Mouse (Mus musculus): Measurements from ENCODE around the gene Uvrag. TPM values are rescaled to one million over a fixed set of nuclear protein-coding genes. Genes with fewer than 3 reads are reported as not detected.

Gene Uvrag
- polyA plus RNA-seq, 1 experiment from 2014 or later, result 16.5 TPM

DNA sequence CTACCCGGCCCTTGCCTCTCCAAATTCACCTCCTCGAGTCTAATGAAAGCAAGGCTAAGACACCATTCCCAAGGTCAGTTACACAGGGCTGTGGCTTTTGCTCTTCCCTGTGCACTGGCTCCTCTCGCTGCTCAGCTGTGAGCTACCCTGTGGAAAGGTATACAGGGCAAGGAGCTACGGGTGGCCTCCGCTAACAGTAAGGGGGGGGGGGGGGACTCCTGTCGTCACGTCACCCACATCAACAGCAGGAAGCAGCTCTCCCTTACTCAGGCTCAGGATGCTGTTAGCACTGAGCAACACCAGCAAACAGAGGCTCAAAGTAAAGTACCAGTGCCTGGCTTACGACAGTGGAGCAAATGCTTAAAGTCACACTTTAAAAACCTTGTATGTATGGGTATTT is 11.8 kb upstream of the Uvrag start:
- Histone ChIP-seq H3K4me1 (peaks cover 14% of the 10 kb centered on the region), H3K9me3 (no peaks in the 10 kb centered on the region), H3K27me3 (no peaks in the 10 kb centered on the region), H3K36me3 (peaks cover 1% of the 10 kb centered on the region; the same call in 1 of the 2 replicates), H3K4me3 (no peak overlapping the region), H3K9ac (no peak overlapping the region), H3K4me2 (no peak overlapping the region), H3K27ac (no peak overlapping the region)
- 72% methylated on average over 8 of the region's 8 CpGs for WGBS
- ATAC-seq (ENCODE audit: insufficient number of reproducible peaks, insufficient read depth, low FRiP score, low TSS enrichment, low read depth), result no peak

DNA sequence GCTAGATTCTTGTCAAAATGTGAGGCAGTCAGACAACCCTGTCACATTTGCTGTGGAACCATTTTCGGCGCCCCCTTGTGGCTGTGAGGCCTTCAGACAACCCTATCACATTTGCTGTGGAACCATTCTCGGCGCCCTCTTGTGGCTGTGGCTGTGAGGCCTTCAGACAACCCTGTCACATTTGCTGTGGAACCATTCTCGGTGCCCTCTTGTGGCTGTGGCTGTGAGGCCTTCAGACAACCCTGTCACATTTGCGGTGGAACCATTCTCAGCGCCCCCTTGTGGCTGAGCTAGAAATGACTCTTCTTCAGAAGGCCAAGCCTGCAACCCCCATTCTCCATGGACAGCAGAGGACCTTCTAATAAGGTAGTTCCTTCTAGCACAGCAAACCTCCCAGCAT is 10.4 kb upstream of the Uvrag start:
- Histone ChIP-seq H3K27ac (0 out of 2 replicates have a peak overlapping the region, but pooled peaks have one; percentile 28), H3K4me3 (no peak overlapping the region), H3K9ac (no peak overlapping the region), H3K27me3 (no peaks in the 10 kb centered on the region), H3K4me1 (peaks cover 14% of the 10 kb centered on the region), H3K4me2 (no peak overlapping the region), H3K36me3 (no peaks in the 10 kb centered on the region), H3K9me3 (no peaks in the 10 kb centered on the region)
- 7% methylated on average over 7 of the region's 7 CpGs for WGBS
- ATAC-seq (ENCODE audit: insufficient number of reproducible peaks, insufficient read depth, low FRiP score, low TSS enrichment, low read depth), result peak; percentile 60; the same call in 1 of the 2 replicates

DNA sequence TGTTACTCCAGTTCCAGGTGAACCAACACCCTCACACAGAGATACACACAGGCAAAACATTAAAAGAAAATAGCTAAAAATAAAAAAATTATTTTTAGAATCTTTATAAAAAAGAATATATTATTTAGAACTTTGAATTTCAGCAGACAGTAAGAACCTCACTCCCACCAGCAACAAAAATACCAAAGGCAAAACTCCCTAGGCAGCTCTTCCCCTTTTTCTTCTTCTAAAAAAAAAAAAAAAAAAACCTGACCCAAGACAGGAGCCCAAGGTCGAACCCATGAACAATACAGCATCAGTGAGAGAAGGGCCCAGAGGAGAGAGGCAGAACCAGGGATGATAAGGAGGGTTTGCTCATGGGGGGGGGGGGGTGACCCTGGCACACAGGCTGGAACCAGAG is 8.1 kb upstream of the Uvrag start:
- Histone ChIP-seq H3K9ac (no peak overlapping the region), H3K27ac (no peak overlapping the region), H3K4me3 (no peak overlapping the region), H3K9me3 (no peaks in the 10 kb centered on the region), H3K4me1 (0 out of 2 replicates have a peak, but pooled peaks cover 4% of the 10 kb centered on the region), H3K4me2 (no peak overlapping the region), H3K27me3 (no peaks in the 10 kb centered on the region), H3K36me3 (no peaks in the 10 kb centered on the region)
- whole genome bisulfite sequencing, result 76% methylated on average over 1 of the region's 1 CpGs
- no peak for ATAC-seq (ENCODE audit: insufficient number of reproducible peaks, insufficient read depth, low FRiP score, low TSS enrichment, low read depth)

DNA sequence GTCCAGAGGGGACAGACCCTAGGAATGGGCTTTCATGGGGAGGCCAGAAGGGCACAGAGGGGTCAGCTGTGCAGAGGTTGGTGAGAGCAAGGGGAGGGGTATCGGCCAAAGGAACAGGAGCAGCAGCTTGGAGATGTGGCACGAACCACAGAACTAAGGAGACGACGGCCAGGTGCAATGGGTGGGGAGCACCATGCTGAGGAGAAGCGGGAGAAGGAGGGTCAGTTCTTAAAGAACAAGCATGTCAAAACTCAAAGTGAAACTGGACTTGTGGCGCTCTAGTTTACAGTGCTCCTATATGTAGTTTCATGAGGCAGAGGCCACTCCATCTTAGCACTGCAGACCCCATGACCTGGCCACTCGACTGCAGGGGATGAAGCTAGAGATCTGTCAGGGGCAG is 6.6 kb upstream of the Uvrag start:
- WGBS, result 85% methylated on average over 7 of the region's 7 CpGs
- no peak overlapping the region for H3K9ac ChIP-seq
- H3K4me1 ChIP-seq, result 0 out of 2 replicates have a peak, but pooled peaks cover 4% of the 10 kb centered on the region
- no peak overlapping the region for H3K4me3 ChIP-seq
- H3K36me3 ChIP-seq, result no peaks in the 10 kb centered on the region
- no peak overlapping the region for H3K27ac ChIP-seq
- no peak overlapping the region for H3K4me2 ChIP-seq
- no peaks in the 10 kb centered on the region for H3K9me3 ChIP-seq
- no peak for ATAC-seq (ENCODE audit: insufficient number of reproducible peaks, insufficient read depth, low FRiP score, low TSS enrichment, low read depth)
- no peaks in the 10 kb centered on the region for H3K27me3 ChIP-seq

DNA sequence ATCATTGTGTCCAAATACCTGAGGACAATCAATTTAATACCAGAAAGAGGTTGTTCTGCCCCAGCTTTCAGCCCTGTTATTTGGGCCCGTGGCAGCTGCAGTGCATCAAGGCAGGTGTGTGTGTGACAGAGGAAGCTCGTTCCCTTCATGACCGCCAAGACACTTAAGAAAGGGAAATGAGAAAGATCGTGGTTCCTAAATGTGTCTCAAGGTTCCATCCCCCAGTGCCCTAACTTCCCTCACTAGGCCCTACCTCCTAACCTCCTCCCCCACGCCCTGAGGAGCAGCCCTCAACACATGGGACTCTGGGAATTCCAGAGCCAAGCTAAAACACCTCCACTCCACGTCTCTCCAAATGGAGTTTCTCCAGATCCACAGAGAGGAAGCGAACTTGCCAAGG is 6.0 kb upstream of the Uvrag start:
- no peak overlapping the region for H3K9ac ChIP-seq
- no peaks in the 10 kb centered on the region for H3K9me3 ChIP-seq
- 0 out of 2 replicates have a peak, but pooled peaks cover 4% of the 10 kb centered on the region for H3K4me1 ChIP-seq
- H3K4me2 ChIP-seq, result no peak overlapping the region
- WGBS, result 68% methylated on average over 7 of the region's 7 CpGs
- no peak overlapping the region for H3K4me3 ChIP-seq
- no peaks in the 10 kb centered on the region for H3K27me3 ChIP-seq
- no peaks in the 10 kb centered on the region for H3K36me3 ChIP-seq
- no peak for ATAC-seq (ENCODE audit: insufficient number of reproducible peaks, insufficient read depth, low FRiP score, low TSS enrichment, low read depth)
- no peak overlapping the region for H3K27ac ChIP-seq

DNA sequence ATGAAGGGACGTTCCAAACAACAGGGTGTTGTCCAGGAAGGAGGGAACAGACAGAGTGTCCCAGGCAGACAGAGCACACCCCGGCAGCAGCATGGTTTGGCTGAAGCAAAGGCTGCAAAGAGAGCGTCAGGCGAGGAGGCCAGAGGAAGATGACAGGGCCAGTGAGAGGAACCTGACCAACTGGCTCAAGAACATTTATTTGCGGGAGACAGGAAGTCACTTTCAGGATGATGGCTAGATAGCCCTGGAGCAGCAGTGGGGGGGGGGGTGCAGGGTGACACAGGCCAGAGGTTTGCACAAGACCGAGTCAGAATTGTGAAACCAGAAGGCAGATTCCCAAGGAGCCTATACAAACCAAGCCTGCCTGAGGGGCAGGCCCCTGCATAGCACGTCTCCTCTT is 5.1 kb upstream of the Uvrag start:
- ATAC-seq (ENCODE audit: insufficient number of reproducible peaks, insufficient read depth, low FRiP score, low TSS enrichment, low read depth), result no peak
- H3K4me3 ChIP-seq, result no peak overlapping the region
- no peak overlapping the region for H3K27ac ChIP-seq
- no peaks in the 10 kb centered on the region for H3K9me3 ChIP-seq
- no peak overlapping the region for H3K9ac ChIP-seq
- no peak overlapping the region for H3K4me2 ChIP-seq
- H3K36me3 ChIP-seq, result no peaks in the 10 kb centered on the region
- 0 out of 2 replicates have a peak, but pooled peaks cover 6% of the 10 kb centered on the region for H3K4me1 ChIP-seq
- WGBS, result 55% methylated on average over 7 of the region's 7 CpGs
- H3K27me3 ChIP-seq, result no peaks in the 10 kb centered on the region

DNA sequence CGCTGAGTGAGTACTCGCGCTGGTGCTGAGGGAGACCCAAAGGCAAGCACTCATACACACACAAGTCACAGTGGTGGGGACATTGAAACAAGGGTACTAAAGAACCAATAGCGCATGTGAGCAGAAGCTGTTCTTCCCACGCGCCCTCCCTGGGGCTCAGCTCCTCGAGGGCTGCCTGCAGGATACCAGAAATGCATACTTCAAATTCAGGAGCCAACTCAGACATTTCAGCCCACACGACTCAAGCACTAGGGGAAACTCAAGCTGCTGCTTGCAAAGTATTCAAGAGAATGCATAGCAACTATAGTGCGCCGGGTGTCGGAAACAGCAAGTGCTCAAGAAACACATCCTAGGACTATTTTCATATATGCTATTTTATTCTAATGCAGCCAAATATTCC is 3.7 kb upstream of the Uvrag start:
- no peak overlapping the region for H3K9ac ChIP-seq
- H3K9me3 ChIP-seq, result no peaks in the 10 kb centered on the region
- no peak for ATAC-seq (ENCODE audit: insufficient number of reproducible peaks, insufficient read depth, low FRiP score, low TSS enrichment, low read depth)
- H3K36me3 ChIP-seq, result no peaks in the 10 kb centered on the region
- H3K4me1 ChIP-seq, result peaks cover 11% of the 10 kb centered on the region
- H3K4me3 ChIP-seq, result no peak overlapping the region
- H3K27ac ChIP-seq, result no peak overlapping the region
- H3K27me3 ChIP-seq, result no peaks in the 10 kb centered on the region
- no peak overlapping the region for H3K4me2 ChIP-seq
- 61% methylated on average over 11 of the region's 11 CpGs for WGBS

DNA sequence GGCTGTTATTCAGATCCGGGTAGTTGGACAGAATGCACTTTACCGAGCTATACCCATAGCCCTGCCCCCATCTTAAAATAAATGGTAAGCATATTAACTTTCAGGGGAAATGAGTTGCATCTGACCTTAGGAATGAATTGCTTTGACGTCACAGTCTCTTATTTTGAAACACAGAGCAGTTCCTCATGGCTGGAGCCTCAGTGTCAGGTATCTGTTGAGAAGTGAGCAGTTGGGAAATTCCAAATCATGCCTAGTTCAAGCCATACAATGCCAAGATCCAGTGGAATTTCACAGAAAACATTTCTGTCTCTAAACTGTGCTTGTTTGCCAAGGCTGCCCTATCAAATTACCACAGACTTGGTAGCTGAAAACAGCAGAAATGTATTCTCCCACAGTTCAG is 2.3 kb upstream of the Uvrag start:
- H3K9me3 ChIP-seq, result no peaks in the 10 kb centered on the region
- peak overlapping the region; percentile 36; the same call in 1 of the 2 replicates for H3K27ac ChIP-seq
- peaks cover 17% of the 10 kb centered on the region for H3K4me1 ChIP-seq
- no peak overlapping the region for H3K4me2 ChIP-seq
- no peak overlapping the region for H3K4me3 ChIP-seq
- no peak for ATAC-seq (ENCODE audit: insufficient number of reproducible peaks, insufficient read depth, low FRiP score, low TSS enrichment, low read depth)
- H3K27me3 ChIP-seq, result no peaks in the 10 kb centered on the region
- WGBS, result 26% methylated on average over 3 of the region's 3 CpGs
- no peak overlapping the region for H3K9ac ChIP-seq
- H3K36me3 ChIP-seq, result no peaks in the 10 kb centered on the region

DNA sequence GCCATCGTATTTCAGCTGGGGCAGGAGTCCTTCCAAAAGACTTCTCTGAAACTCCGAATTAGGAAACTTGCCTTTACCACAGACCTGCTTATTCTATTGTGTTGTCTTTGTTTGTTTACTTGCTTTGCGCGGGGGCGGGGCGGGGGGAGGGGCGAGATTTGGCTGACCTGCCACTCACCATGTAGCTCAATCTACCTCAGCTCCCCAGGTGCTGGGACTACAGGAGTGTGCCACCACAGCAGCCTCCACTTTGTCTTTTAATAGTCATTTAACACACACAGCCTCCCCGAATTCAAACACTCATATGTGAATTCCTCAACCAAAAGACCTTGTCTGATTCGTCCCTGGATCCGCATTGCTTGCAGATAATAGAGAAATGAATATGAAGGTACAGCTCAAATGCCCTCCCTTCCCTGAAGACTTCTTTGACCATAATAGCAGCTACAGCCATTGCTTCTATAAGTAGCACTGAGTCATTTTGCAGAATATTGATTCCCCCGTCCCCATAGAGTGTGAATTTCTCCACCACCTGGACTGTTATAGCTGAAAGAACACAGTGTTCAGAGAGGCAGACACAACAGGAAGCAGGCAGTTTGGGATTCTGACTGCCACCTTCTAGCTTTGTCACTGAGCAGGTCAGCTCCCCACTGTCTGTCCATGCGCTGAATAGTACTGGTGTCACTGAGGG is 1.1 kb upstream of the Uvrag start:
- Histone ChIP-seq H3K9me3 (no peaks in the 10 kb centered on the region), H3K27me3 (no peaks in the 10 kb centered on the region), H3K4me2 (peak overlapping the region; percentile 82), H3K9ac (peak overlapping the region; percentile 44; the same call in 1 of the 2 replicates), H3K36me3 (no peaks in the 10 kb centered on the region), H3K4me3 (peak overlapping the region; percentile 98), H3K27ac (peak overlapping the region; percentile 53), H3K4me1 (peaks cover 17% of the 10 kb centered on the region)
- ATAC-seq (ENCODE audit: insufficient number of reproducible peaks, insufficient read depth, low FRiP score, low TSS enrichment, low read depth), result no peak
- 33% methylated on average over 12 of the region's 12 CpGs for WGBS

DNA sequence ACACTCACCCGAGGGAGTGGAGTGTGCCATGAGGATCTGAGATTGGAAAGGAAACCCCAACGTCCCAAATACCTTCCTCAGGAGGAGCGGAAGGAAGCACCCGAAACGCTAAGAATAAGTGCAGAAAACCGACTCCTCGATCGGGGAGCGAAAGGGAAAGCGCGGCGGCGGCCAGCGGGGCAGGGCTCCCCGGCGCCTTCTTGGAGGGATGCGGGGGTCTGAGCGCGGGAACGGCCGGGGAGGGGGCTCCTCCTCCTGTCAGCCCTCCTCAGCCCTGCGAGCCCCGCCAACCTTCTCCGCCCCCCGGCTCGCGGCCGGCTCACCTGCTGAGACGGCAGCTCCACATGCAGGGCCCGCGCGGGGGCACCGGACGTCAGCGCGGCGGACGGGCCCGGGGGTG is 430 bp downstream of the Uvrag start:
- H3K4me1 ChIP-seq, result peaks cover 17% of the 10 kb centered on the region
- H3K4me3 ChIP-seq, result peak overlapping the region; percentile 98
- under 1% methylated on average over 35 of the region's 39 CpGs for WGBS
- no peaks in the 10 kb centered on the region; the same call in 1 of the 2 replicates for H3K36me3 ChIP-seq
- H3K27me3 ChIP-seq, result no peaks in the 10 kb centered on the region
- 0 out of 2 replicates have a peak, but pooled peaks have one; percentile 1 for ATAC-seq (ENCODE audit: insufficient number of reproducible peaks, insufficient read depth, low FRiP score, low TSS enrichment, low read depth)
- H3K27ac ChIP-seq, result peak overlapping the region; percentile 87
- H3K4me2 ChIP-seq, result peak overlapping the region; percentile 82
- no peaks in the 10 kb centered on the region for H3K9me3 ChIP-seq
- peak overlapping the region; percentile 87 for H3K9ac ChIP-seq

DNA sequence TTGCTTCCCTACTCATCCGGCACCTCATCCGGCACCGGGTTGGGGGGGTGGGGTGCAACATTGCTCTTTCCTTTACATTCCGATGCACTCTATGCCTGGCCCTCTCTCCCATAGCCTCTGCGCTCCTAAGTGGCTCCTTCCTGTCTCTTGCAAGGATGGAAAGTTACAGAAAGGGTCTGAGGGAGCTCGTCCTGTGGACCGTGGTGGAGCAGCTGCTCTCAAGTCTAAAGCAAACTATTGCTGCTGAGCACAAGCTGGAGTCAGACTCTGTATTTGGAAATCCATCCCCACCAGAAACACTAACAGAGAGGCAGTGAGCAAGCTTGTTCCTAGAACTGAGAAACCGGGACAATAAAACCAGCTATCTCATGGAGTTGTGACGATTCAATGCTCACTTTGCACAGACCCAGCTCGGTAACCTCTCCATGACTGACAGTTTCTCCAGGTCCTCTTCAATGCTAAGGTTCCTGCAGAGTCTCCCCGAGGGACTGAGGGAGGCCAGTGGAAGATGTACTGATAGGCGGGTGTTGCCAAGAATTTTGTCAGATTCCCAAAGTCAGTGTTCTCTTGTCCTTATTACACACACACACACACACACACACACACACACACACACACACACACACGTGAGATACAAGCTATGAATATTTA is 975 bp downstream of the Uvrag start:
- no peaks in the 10 kb centered on the region for H3K9me3 ChIP-seq

DNA sequence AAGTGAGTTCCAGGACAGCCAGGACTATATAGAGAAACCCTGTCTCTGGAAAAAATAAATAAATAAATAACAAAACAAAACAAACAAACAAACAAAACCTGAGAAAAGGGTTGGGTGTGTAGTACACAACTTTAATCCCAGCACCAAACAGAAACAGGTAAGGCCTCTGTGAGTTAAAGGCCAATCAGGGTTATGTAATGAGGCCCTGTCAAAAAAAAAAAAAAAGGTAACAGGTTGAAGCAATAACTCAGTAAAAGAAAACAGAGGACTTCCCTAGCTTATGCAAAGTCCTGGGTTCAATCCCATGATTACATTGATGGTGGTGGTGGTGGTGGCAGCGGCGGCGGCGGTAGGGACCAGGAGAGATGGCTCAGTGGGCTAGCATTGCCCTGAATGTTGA is 3.4 kb downstream of the Uvrag start:
- Histone ChIP-seq H3K9ac (no peak overlapping the region), H3K27ac (no peak overlapping the region), H3K4me1 (peaks cover 17% of the 10 kb centered on the region), H3K4me3 (no peak overlapping the region), H3K4me2 (no peak overlapping the region), H3K36me3 (peaks cover 2% of the 10 kb centered on the region; the same call in 1 of the 2 replicates), H3K9me3 (no peaks in the 10 kb centered on the region), H3K27me3 (no peaks in the 10 kb centered on the region)
- no peak for ATAC-seq (ENCODE audit: insufficient number of reproducible peaks, insufficient read depth, low FRiP score, low TSS enrichment, low read depth)
- 98% methylated on average over 4 of the region's 4 CpGs for whole genome bisulfite sequencing

More for the DNA sequence above, 975 bp downstream of the Uvrag start:
- no peaks in the 10 kb centered on the region for H3K27me3 ChIP-seq
- H3K36me3 ChIP-seq, result peaks cover 2% of the 10 kb centered on the region; the same call in 1 of the 2 replicates
- H3K4me3 ChIP-seq, result peak overlapping the region; percentile 98
- H3K27ac ChIP-seq, result peak overlapping the region; percentile 87
- H3K4me1 ChIP-seq, result peaks cover 17% of the 10 kb centered on the region
- peak overlapping the region; percentile 82 for H3K4me2 ChIP-seq
- under 1% methylated on average over 13 of the region's 13 CpGs for WGBS
- H3K9ac ChIP-seq, result peak overlapping the region; percentile 87
- no peak for ATAC-seq (ENCODE audit: insufficient number of reproducible peaks, insufficient read depth, low FRiP score, low TSS enrichment, low read depth)

All from embryonic facial prominence, embryonic 13.5 days (tissue).